Mouse (Mus musculus): ENCODE measurements around the gene Slc25a34. TPM values are rescaled to one million over a fixed set of nuclear protein-coding genes. Genes with fewer than 3 reads are reported as not detected.

Gene Slc25a34
- total RNA-seq, 2 experiments from 2014 or later: 3.2 TPM

DNA sequence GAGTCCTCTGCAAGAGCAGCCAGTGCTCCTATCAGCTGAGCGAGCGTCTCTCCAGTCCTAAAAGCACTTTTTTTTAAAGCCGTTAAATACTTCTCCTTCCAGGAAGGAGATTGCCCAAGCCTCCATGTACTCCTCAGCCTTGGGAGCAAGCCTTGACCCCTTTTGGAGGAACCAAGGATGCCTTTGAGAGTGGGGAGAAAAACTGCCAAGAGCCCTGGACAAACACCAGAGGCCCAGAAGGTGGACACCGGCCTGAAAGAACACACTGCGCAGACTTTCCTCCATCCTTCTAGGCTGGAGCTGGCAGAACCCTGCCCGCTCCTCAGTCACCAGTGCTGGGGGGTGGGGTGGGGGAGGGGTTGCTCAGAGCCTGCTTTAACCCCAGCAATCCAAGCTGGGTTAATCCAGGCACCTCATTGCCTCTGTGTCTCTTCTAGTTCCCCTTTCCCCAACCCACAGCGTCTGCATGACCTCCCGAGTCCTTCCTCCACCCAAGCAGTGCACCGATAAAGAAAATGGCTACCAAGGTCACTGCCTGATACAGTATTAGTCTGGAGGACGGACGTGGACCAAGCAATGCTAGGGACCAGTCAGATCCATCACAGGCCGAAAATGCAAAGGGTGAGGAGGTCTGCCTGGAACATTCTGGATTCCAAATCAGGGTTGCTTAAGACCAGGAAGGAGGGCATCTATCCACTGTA, 32.4 kb upstream of the Slc25a34 start:
- no peak for TF ChIP-seq CTCF (IDR thresholded peaks at IDR 0.05)
- Histone ChIP-seq H3K4me3 (no peak overlapping the region), H3K27ac (0 out of 2 replicates have a peak overlapping the region, but pooled peaks have one; percentile 13)
- intact Hi-C loops (cut with DNase I): no loop called here
- DNase-seq (ENCODE audit: extremely low spot score in 1 of 2, low spot score in 2 of 2): peak in 1 of 2 experiments; percentile 40

DNA sequence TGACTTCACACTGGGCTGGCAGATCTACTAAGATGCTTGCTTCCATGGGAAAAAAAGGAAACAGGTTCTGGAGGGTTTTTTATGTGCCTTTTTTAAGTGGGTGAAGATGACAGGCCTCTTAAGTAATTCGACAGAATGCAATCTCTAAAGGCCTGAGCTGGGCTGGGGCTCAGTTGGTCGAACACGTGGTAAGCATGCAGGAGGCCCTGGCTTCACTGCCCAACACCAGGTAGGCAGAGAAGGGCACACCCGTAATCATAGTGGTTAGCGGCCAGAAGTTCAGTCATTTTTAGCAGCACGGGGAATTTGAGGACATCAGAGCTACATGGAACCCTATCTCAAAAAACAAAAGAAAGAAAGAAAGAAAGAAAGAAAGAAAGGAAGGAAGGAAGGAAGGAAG, 30.9 kb upstream of the Slc25a34 start:
- no peak overlapping the region for H3K27ac ChIP-seq
- intact Hi-C loops (cut with DNase I): no loop called here
- no peak overlapping the region for H3K4me3 ChIP-seq
- no peak for TF ChIP-seq CTCF (IDR thresholded peaks at IDR 0.05)
- DNase-seq (ENCODE audit: extremely low spot score in 1 of 2, low spot score in 2 of 2): no peak

DNA sequence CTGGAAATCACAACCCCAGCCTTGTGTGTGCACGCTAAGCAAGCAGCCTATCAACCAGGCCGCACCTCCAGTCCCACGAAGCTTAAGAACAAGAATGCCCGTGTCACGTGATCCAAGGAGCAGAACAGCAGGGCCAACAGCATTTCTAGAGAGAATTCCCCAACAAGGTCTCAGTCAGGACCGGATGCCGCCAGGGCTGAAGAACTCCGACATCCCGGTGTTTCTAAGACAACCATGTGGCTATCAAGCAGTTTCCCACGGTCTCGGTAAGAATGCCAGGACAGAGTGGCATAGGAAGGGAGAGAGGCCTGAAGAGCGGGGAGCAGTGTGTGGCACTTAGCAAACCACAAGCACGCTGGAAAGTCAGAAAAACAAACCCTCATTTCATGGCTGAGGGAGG, 30.2 kb upstream of the Slc25a34 start:
- Histone ChIP-seq H3K27ac (no peak overlapping the region), H3K4me3 (no peak overlapping the region)
- no peak for DNase-seq (ENCODE audit: extremely low spot score in 1 of 2, low spot score in 2 of 2)
- TF ChIP-seq CTCF (IDR thresholded peaks at IDR 0.05): no peak
- intact Hi-C loops (cut with DNase I): no loop called here

DNA sequence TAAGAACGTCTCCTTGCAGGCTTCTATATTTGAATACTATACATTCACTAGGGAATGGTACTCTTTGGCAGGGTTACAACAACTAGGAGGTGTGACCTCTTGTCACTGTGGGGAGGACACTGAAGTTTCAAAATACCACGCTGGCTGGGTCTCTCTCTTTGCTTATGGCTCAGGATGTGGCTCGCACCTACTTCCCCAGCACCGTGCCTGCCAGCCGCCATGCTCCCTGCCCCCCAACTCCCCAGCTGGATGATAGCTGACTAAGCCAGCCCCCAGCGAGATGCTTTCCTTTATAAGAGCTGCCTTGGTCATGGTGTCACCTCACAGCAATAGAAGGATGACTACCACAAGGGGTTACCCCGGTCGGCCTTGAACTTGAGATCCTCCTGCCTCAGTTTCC, 29.4 kb upstream of the Slc25a34 start:
- Histone ChIP-seq H3K4me3 (no peak overlapping the region), H3K27ac (no peak overlapping the region)
- DNase-seq (ENCODE audit: extremely low spot score in 1 of 2, low spot score in 2 of 2): no peak
- intact Hi-C loops (cut with DNase I): no loop called here
- no peak for TF ChIP-seq CTCF (IDR thresholded peaks at IDR 0.05)

DNA sequence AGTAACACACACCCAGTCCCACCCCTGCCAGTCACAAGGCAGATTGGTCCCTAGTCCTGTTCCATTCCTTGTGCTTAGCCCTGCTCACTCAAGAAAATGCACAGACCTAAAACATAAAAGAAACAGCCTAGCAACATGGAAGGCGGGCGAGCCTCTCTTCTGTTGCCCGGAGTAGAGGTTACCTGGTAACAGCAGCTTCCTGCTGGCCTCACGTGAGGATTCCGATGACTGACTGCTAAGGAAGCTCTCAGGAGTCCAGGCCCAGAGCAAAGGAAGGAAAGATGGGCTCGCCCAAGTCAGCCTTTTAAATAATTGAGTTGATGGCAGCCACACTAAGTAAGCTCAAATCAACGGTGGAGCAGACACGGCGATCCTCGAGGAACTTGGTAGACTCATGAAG, 28.3 kb upstream of the Slc25a34 start:
- Histone ChIP-seq H3K4me3 (no peak overlapping the region), H3K27ac (no peak overlapping the region; the same call in 1 of the 2 replicates)
- TF ChIP-seq CTCF (IDR thresholded peaks at IDR 0.05): no peak
- intact Hi-C loops (cut with DNase I): no loop called here
- no peak for DNase-seq (ENCODE audit: extremely low spot score in 1 of 2, low spot score in 2 of 2)

DNA sequence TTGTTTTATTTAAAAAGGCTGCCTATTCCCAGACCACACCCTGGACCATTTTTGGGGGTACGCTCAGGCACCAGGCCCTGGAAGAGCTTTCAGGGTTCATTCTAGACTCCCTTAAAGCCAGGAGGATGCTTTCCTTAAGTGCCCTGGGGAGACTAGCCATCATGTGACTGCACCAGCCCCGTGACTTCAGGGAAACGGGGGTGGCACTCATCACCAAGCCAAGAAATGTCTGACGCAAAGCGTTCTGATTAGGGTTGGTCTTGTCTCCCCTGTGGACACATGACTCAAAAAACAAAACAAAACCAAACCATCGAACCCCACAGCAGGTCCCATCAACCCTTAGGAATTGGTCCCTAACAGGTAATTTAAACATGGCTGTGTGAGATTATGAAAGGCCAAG, 27.7 kb upstream of the Slc25a34 start:
- no peak for DNase-seq (ENCODE audit: extremely low spot score in 1 of 2, low spot score in 2 of 2)
- no peak overlapping the region for H3K4me3 ChIP-seq
- no peak for TF ChIP-seq CTCF (IDR thresholded peaks at IDR 0.05)
- no peak overlapping the region for H3K27ac ChIP-seq
- intact Hi-C loops (cut with DNase I): no loop called here

DNA sequence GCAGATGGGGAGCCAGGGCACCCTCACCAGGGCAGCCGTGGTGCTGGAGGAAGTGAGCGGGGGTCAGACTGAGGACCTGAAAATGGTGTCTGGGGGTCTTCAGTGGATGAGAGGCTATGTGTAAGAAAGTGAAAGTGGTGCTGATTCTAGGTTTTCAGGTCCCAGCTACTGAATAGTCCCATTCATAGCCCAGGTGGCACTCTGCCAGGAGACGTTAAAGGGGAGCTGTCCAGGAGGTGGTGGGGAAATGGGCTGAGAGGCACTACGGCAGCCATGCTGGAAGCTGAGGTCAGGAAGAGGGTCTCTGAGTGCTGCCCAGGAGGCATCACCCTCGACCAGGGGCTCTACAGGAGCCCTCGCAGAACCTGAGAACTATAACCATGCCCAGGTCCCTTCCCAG, 25.6 kb upstream of the Slc25a34 start:
- no peak for TF ChIP-seq CTCF (IDR thresholded peaks at IDR 0.05)
- no peak overlapping the region; the same call in 1 of the 2 replicates for H3K27ac ChIP-seq
- no peak overlapping the region for H3K4me3 ChIP-seq
- no peak for DNase-seq (ENCODE audit: extremely low spot score in 1 of 2, low spot score in 2 of 2)
- intact Hi-C loops (cut with DNase I): no loop called here

DNA sequence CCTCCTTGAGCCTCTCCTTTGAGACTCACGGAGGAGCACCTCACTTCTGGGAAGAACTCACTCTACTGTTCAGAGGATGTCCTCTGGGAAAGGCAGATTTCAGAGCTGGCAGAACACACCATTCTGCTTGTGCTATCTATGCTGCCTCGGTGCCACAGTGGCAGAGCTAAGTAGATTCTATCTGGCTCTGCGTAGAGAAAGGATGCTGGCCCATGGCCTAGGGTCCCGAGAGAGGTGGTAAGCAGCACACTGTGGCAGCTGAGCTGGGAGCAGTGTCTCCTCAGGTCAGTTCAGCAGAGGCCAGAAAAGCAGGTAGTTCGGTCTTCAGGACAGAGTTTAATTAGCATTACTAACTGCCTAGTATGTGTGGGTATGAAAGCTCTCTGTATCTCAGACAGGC, 24.6 kb upstream of the Slc25a34 start:
- no peak overlapping the region for H3K27ac ChIP-seq
- no peak overlapping the region for H3K4me3 ChIP-seq
- no peak for DNase-seq (ENCODE audit: extremely low spot score in 1 of 2, low spot score in 2 of 2)
- no peak for TF ChIP-seq CTCF (IDR thresholded peaks at IDR 0.05)
- intact Hi-C loops (cut with DNase I): no loop called here

DNA sequence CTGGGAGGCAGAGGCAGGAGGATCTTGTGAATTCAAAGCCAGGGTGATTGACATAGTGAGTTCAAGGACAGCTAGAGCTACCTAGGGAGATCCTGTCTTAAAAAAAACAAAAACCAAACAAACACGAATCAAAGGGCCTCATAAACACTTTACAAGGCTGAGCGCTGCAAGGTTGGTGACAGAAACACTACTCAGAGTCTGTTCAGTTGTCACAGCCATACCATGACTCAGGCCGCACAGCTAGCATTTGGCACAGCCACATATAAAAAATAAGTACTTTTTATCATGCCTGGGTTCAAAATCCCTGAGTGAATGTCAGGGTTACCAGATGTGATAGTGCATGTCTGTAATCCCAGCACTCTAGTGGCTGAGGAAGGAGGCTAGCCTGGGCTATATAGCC, 23.6 kb upstream of the Slc25a34 start:
- Histone ChIP-seq H3K4me3 (no peak overlapping the region), H3K27ac (no peak overlapping the region)
- intact Hi-C loops (cut with DNase I): no loop called here
- DNase-seq (ENCODE audit: extremely low spot score in 1 of 2, low spot score in 2 of 2): no peak
- no peak for TF ChIP-seq CTCF (IDR thresholded peaks at IDR 0.05)

DNA sequence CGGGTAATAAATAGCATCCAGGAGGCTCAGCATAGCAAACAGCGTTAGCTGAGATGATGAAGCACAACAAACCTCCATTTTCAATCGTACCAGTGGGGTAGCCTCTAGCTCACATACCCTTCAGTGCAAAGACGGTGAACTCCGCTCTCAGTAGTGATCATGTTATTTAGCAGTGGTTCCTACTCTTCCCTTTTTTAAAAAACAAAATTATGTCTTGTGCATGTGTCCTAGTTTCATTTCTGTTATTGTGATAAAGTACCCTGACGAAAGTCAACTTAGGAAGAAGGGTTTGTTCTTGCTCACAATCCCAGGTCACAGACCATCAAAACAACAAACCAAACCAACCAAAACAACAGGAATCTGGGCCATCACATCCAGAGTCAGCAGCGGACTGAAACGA, 22.4 kb upstream of the Slc25a34 start:
- Histone ChIP-seq H3K27ac (no peak overlapping the region), H3K4me3 (no peak overlapping the region)
- no peak for TF ChIP-seq CTCF (IDR thresholded peaks at IDR 0.05)
- DNase-seq (ENCODE audit: extremely low spot score in 1 of 2, low spot score in 2 of 2): no peak
- intact Hi-C loops (cut with DNase I): no loop called here

DNA sequence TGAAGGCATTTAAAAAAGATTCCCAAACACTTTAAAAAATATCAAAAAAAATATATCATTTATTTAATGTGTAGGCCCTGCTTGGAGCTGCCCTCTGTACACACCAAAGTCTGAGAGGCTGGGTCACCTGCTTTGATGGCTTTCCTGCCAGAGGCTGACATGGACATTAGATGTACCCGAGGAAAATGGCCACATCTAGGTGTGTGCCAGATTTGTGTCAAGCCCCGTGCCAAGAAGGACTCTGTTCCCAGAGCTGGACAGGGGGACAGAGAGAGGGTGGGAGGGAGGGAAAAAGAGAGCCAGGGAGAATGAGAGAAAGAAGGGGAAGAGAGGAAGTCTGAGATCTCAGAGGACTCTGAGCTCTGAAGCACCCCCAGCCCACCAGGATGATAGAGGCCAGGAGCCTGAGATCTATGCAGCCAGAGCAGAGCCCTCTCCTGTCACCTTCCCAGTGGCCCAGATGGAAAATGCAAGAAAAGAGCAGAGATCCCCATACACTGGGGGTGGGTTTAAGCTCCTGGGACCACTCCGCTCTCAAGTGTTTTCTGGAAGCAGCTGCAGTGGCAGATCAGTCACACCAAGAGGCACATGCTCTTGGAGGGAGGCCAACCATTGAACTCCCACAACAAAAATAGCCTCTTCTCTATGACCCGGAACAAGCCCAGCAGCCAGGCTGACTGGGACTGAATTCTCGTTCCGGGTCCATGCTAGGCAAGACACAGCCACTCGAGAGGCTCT, 19.7 kb upstream of the Slc25a34 start:
- no peak for TF ChIP-seq CTCF (IDR thresholded peaks at IDR 0.05)
- Histone ChIP-seq H3K27ac (peak overlapping the region; percentile 75), H3K4me3 (no peak overlapping the region)
- intact Hi-C loops (cut with DNase I): no loop called here
- DNase-seq (ENCODE audit: extremely low spot score in 1 of 2, low spot score in 2 of 2): peak in 1 of 2 experiments; percentile 45

DNA sequence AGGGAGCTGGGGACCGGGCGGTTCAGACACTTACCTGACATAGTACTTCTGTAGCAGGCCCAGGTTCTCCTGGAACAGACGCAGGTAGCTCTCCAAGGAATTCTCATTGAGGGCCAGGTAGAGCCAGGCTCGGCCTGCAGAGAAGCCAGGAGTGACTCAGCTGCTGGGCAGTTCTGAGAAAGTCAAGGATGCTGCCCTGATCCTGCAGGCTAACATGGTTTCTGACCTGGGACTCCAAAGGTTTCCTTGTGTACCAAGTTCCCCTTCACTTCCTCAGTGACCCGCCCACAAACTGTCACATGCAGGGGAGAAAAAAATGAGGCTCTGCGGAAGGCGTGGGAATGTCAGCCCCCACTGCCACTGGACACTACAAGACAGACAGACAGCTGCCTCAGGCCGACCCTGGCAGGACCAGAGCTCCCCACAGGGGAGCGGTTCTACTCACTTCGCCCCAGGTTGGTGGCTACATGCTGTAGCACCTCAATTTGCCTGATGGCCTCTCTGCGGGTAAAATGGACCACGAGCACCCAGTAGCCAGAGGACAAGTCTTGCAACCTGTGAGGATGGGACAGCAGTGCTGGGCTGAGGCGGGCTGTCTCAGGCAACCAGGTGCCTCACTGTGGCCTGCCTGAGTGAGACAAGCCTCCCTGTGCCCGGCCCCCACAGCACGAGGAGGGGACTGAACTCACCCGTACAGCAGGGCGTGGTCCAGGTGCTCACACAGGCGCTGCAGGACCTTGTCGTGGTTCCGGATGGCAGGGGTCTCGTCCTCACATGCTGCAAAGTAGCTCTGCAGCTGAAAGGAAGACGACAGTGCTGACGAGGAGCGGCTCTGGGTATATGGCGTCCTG, 18.6 kb upstream of the Slc25a34 start:
- Histone ChIP-seq H3K27ac (peak overlapping the region; percentile 41; the same call in 1 of the 2 replicates), H3K4me3 (no peak overlapping the region)
- no peak for DNase-seq (ENCODE audit: extremely low spot score in 1 of 2, low spot score in 2 of 2)
- no peak for TF ChIP-seq CTCF (IDR thresholded peaks at IDR 0.05)
- intact Hi-C loops (cut with DNase I): no loop called here
